ENCODE assay signal across 28 mouse cellular contexts in the genomic region with DNA sequence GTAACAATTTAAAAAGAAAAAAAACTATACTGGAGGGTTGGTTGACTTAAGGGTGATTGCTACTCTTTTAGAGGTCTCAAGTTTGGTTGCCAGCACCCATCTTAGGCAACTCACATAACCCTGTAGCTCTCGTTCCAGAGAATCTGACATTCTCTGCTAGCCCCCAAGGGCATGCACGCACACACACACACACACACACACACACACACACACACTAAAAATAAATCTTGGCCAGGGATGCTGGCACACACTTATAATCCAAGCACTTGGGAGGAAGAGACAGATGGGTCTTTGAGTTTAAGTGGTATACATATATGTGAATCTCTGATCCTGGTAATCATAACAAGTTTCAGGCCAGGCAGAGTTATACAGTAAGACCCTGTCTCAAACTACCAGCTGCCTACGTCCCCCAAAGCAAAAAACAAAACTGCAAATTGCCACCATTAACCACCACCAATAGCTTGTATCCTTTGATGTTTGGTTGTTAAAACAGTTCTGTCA. TPM values are rescaled to one million over a fixed set of nuclear protein-coding genes. Genes with fewer than 3 reads are reported as not detected.
DNase-seq lines count a peak whose midpoint lies in the region; ATAC-seq and TF ChIP-seq lines count a peak whose summit lies in the region.
"Had no signal": no experiment of that assay in that cellular context is flagged by ENCODE, and none has a peak within 500 bp of the region (broad histone marks: within the 10 kb centered on the region; RNA-seq: fewer than 3 reads in every experiment).

No protein-coding gene starts in this region.

- H3K9me3 ChIP-seq in forebrain, postnatal 0 days (ENCODE audit: low read length), result no peaks in the 10 kb centered on the region
- no peaks in the 10 kb centered on the region for H3K9me3 ChIP-seq in forebrain, embryonic 15.5 days
- no peaks in the 10 kb centered on the region for H3K9me3 ChIP-seq in heart, embryonic 12.5 days (replicated peaks)
- H3K9me3 ChIP-seq: embryonic facial prominence, embryonic 12.5 days; embryonic facial prominence, embryonic 15.5 days; forebrain, embryonic 12.5 days; G1E; heart, embryonic 10.5 days; heart, embryonic 15.5 days; hindbrain, embryonic 10.5 days; hindbrain, embryonic 13.5 days; intestine, embryonic 15.5 days had no signal

- H3K27ac ChIP-seq in forebrain, postnatal 0 days (ENCODE audit: low read depth, low read length), result no peak overlapping the region
- no peak overlapping the region for H3K27ac ChIP-seq in forebrain, embryonic 15.5 days (replicated peaks)
- H3K27ac ChIP-seq in heart, embryonic 12.5 days (ENCODE audit: poor library complexity, severe bottlenecking), result no peak overlapping the region
- H3K27ac ChIP-seq in cerebellum, adult 2 months (ENCODE audit: insufficient read depth, low read length), result no peak overlapping the region
- H3K27ac ChIP-seq: embryonic facial prominence, embryonic 12.5 days; embryonic facial prominence, embryonic 15.5 days; forebrain, embryonic 12.5 days; heart, embryonic 10.5 days; heart, embryonic 15.5 days; hindbrain, embryonic 10.5 days; hindbrain, embryonic 13.5 days; intestine, embryonic 15.5 days had no signal

- TF ChIP-seq POLR2A in cerebellum, adult 2 months (IDR thresholded peaks at IDR 0.05; ENCODE audit: borderline replicate concordance, insufficient read depth, low read length), result no peak

- H3K27me3 ChIP-seq in forebrain, postnatal 0 days (ENCODE audit: insufficient read depth, low read length), result no peaks in the 10 kb centered on the region
- H3K27me3 ChIP-seq in forebrain, embryonic 15.5 days, result no peaks in the 10 kb centered on the region
- no peaks in the 10 kb centered on the region for H3K27me3 ChIP-seq in heart, embryonic 12.5 days (replicated peaks)
- H3K27me3 ChIP-seq in cerebellum, adult 2 months (ENCODE audit: control insufficient read depth, insufficient read depth, low read length), result no peaks in the 10 kb centered on the region
- H3K27me3 ChIP-seq: CH12.LX; embryonic facial prominence, embryonic 12.5 days; embryonic facial prominence, embryonic 15.5 days; forebrain, embryonic 12.5 days; heart, embryonic 15.5 days; hindbrain, embryonic 13.5 days; intestine, embryonic 15.5 days; Patski had no signal

- peak; percentile 60 for DNase-seq in forebrain, postnatal 0 days
- peak; percentile 42 to 57 for DNase-seq in heart, adult 18-20 months
- no peak for DNase-seq in heart, adult 8-10 months (ENCODE audit: low spot score)
- peak; percentile 39 for DNase-seq in heart, postnatal 4 days
- no peak for DNase-seq in cerebellum, adult 2 months
- DNase-seq: adrenal gland, postnatal 10 days; adrenal gland, postnatal 36 days; B cell, adult 2 months; cerebellum, adult 18-20 months; cerebellum, adult 9-11 months; cerebellum, postnatal 25 days; gastrocnemius, postnatal 36 days; kidney, adult 11 months; kidney, adult 8-10 months had no signal

- peak; percentile 91 for ATAC-seq in forebrain, postnatal 0 days
- ATAC-seq in forebrain, embryonic 15.5 days (replicated peaks), result no peak; the same call in 1 of the 2 replicates
- ATAC-seq in heart, embryonic 12.5 days (ENCODE audit: insufficient number of reproducible peaks, low FRiP score), result no peak
- ATAC-seq: hindbrain, embryonic 16.5 days; intestine, embryonic 15.5 days; Patski had no signal

- no peak overlapping the region for H3K4me2 ChIP-seq in forebrain, postnatal 0 days (ENCODE audit: low read depth)
- no peak overlapping the region for H3K4me2 ChIP-seq in forebrain, embryonic 15.5 days (replicated peaks)
- no peak overlapping the region for H3K4me2 ChIP-seq in heart, embryonic 12.5 days
- H3K4me2 ChIP-seq: embryonic facial prominence, embryonic 12.5 days; embryonic facial prominence, embryonic 15.5 days; forebrain, embryonic 12.5 days; heart, embryonic 15.5 days; hindbrain, embryonic 13.5 days; intestine, embryonic 15.5 days had no signal

- H3K36me3 ChIP-seq in forebrain, postnatal 0 days (ENCODE audit: insufficient read depth), result peaks cover 9% of the 10 kb centered on the region
- H3K36me3 ChIP-seq in forebrain, embryonic 15.5 days, result no peaks in the 10 kb centered on the region; the same call in 1 of the 2 replicates
- peaks cover 59% of the 10 kb centered on the region for H3K36me3 ChIP-seq in heart, embryonic 12.5 days

- no peak overlapping the region for H3K9ac ChIP-seq in forebrain, postnatal 0 days
- H3K9ac ChIP-seq in forebrain, embryonic 15.5 days (replicated peaks), result no peak overlapping the region
- no peak overlapping the region for H3K9ac ChIP-seq in heart, embryonic 12.5 days
- H3K9ac ChIP-seq: embryonic facial prominence, embryonic 12.5 days; embryonic facial prominence, embryonic 15.5 days; forebrain, embryonic 12.5 days; heart, embryonic 15.5 days; hindbrain, embryonic 13.5 days; intestine, embryonic 15.5 days had no signal

- no peak for TF ChIP-seq CTCF in forebrain, postnatal 0 days (IDR thresholded peaks at IDR 0.05; ENCODE audit: low read depth)
- no peak for TF ChIP-seq CTCF in cerebellum, adult 2 months (IDR thresholded peaks at IDR 0.05; ENCODE audit: borderline replicate concordance, insufficient read depth, low read depth, low read length)

- H3K4me3 ChIP-seq in forebrain, postnatal 0 days (ENCODE audit: low read depth, low read length), result no peak overlapping the region
- no peak overlapping the region for H3K4me3 ChIP-seq in forebrain, embryonic 15.5 days
- no peak overlapping the region for H3K4me3 ChIP-seq in heart, embryonic 12.5 days
- no peak overlapping the region for H3K4me3 ChIP-seq in cerebellum, adult 2 months (replicated peaks; ENCODE audit: insufficient read depth, low read depth, low read length)
- H3K4me3 ChIP-seq: embryonic facial prominence, embryonic 12.5 days; embryonic facial prominence, embryonic 15.5 days; forebrain, embryonic 12.5 days; heart, embryonic 10.5 days; heart, embryonic 15.5 days; hindbrain, embryonic 10.5 days; hindbrain, embryonic 13.5 days; intestine, embryonic 15.5 days had no signal

- 68% methylated on average over 3 of the region's 3 CpGs for WGBS in forebrain, postnatal 0 days
- 69% methylated on average over 3 of the region's 3 CpGs for WGBS in forebrain, embryonic 15.5 days
- WGBS in heart, embryonic 12.5 days, result 58% methylated on average over 3 of the region's 3 CpGs
- 57% methylated on average over 3 of the region's 3 CpGs for WGBS in cerebellum, adult 2 months

- no peaks in the 10 kb centered on the region for H3K4me1 ChIP-seq in forebrain, postnatal 0 days (ENCODE audit: insufficient read depth)
- no peaks in the 10 kb centered on the region for H3K4me1 ChIP-seq in forebrain, embryonic 15.5 days
- H3K4me1 ChIP-seq in heart, embryonic 12.5 days (replicated peaks), result no peaks in the 10 kb centered on the region; the same call in 1 of the 2 replicates
- H3K4me1 ChIP-seq in cerebellum, adult 2 months (ENCODE audit: control insufficient read depth, insufficient read depth, low read length), result no peaks in the 10 kb centered on the region
- H3K4me1 ChIP-seq: embryonic facial prominence, embryonic 12.5 days; embryonic facial prominence, embryonic 15.5 days; forebrain, embryonic 12.5 days; heart, embryonic 10.5 days; heart, embryonic 15.5 days; hindbrain, embryonic 10.5 days; hindbrain, embryonic 13.5 days; intestine, embryonic 15.5 days had no signal

RNA-seq across cellular contexts. Expression of gene Tango6, which starts 14.9 kb away (rescaled TPM):
- 5.3 and 7.5 TPM in 2 replicates for total RNA-seq in forebrain, postnatal 0 days (2014; rRNA removed)
- polyA plus RNA-seq in forebrain, postnatal 0 days (2015; fragmentation: Nextera tagmentation; extraction: Ambion mirVana), result 2.3 and 3.8 TPM in 2 replicates
- 4.9 and 5.5 TPM in 2 replicates for polyA plus RNA-seq in forebrain, embryonic 15.5 days (2015; fragmentation: Nextera tagmentation; extraction: Ambion mirVana)
- total RNA-seq in heart, adult 18-20 months (2021), result 10 to 100 TPM in 1 of 2 experiments, 1 to 10 TPM in 1; 10.0 to 10.8 TPM
- total RNA-seq in heart, adult 8-10 months (2022), result 10 to 100 TPM in 3 of 4 experiments, 1 to 10 TPM in 1; 9.9 to 11.0 (median 10.8) TPM
- 10 to 100 TPM; 10.4 to 10.5 TPM for total RNA-seq in heart, postnatal 4 days (2021)
- 8.9 and 9.1 TPM in 2 replicates for polyA plus RNA-seq in heart, embryonic 12.5 days (2016; fragmentation: Nextera tagmentation; extraction: Ambion mirVana)
- 5.3 and 5.5 TPM in 2 replicates for polyA plus RNA-seq in cerebellum, adult 2 months (2012; rRNA removed)

Comparison
In these comparisons a context has a peak if more than half of its experiments do, and no peak if none do; other contexts are left out.
1. DNase-seq: peak in forebrain, postnatal 0 days (single experiment), heart, adult 18-20 months (2 of 2) and heart, postnatal 4 days (single experiment); none in heart, adult 8-10 months (single experiment) and cerebellum, adult 2 months (0 of 2).